Mouse (Mus musculus): ENCODE measurements at regions not wholly inside any gene's neighbourhood (a gene's known extent, or its start where the extent isn't known, plus 50 kb on each side); places are given as distances from the start of the nearest gene placed in this dataset.
A peak's percentile ranks its signal among the peaks of the same experiment; 100 is the strongest.

GRCm38 (mm10) chr7:68579666-68580065 lies 169.4 kb downstream of the Arrdc4 start:
- peak; percentile 46 for DNase-seq (ENCODE audit: low spot score)

GRCm38 (mm10) chr7:68579216-68579615 lies 169.8 kb downstream of the Arrdc4 start:
- DNase-seq (ENCODE audit: low spot score): no peak

GRCm38 (mm10) chr7:68571315-68571714 lies 177.7 kb downstream of the Arrdc4 start:
- no peak for DNase-seq (ENCODE audit: low spot score)

GRCm38 (mm10) chr7:68568127-68568510 lies 180.9 kb downstream of the Arrdc4 start:
- no peak for DNase-seq (ENCODE audit: low spot score)

GRCm38 (mm10) chr7:68567452-68568126 lies 181.5 kb downstream of the Arrdc4 start:
- DNase-seq (ENCODE audit: low spot score): no peak

- no peak for DNase-seq (ENCODE audit: low spot score)
Observed at GRCm38 (mm10) chr7:68559440-68560343, 189.3 kb downstream of the Arrdc4 start.

GRCm38 (mm10) chr7:68550330-68550729 lies 198.7 kb downstream of the Arrdc4 start:
- no peak for DNase-seq (ENCODE audit: low spot score)

- DNase-seq (ENCODE audit: low spot score): no peak
Observed at GRCm38 (mm10) chr7:68548176-68548575, 200.9 kb downstream of the Arrdc4 start.

- DNase-seq (ENCODE audit: low spot score): no peak
Observed at GRCm38 (mm10) chr7:68544136-68544535, 204.9 kb downstream of the Arrdc4 start.

GRCm38 (mm10) chr7:68509096-68509495 lies 235.5 kb downstream of the Fam169b start:
- DNase-seq (ENCODE audit: low spot score): no peak

GRCm38 (mm10) chr7:68491143-68491810 lies 217.6 kb downstream of the Fam169b start:
- DNase-seq (ENCODE audit: low spot score): no peak

- DNase-seq (ENCODE audit: low spot score): no peak
Observed at GRCm38 (mm10) chr7:68486676-68487075, 213.0 kb downstream of the Fam169b start.

- DNase-seq (ENCODE audit: low spot score): no peak
Observed at GRCm38 (mm10) chr7:68482553-68482952, 208.9 kb downstream of the Fam169b start.

- peak; percentile 17 for DNase-seq (ENCODE audit: low spot score)
Observed at GRCm38 (mm10) chr7:68480770-68481169, 207.1 kb downstream of the Fam169b start.

GRCm38 (mm10) chr7:68480336-68480735 lies 206.7 kb downstream of the Fam169b start:
- no peak for DNase-seq (ENCODE audit: low spot score)

- DNase-seq (ENCODE audit: low spot score): no peak
Observed at GRCm38 (mm10) chr7:68478044-68478443, 204.4 kb downstream of the Fam169b start.

- no peak for DNase-seq (ENCODE audit: low spot score)
Observed at GRCm38 (mm10) chr7:68472800-68473199, 199.2 kb downstream of the Fam169b start.

GRCm38 (mm10) chr7:68470983-68471382 lies 197.3 kb downstream of the Fam169b start:
- no peak for DNase-seq (ENCODE audit: low spot score)

- no peak for DNase-seq (ENCODE audit: low spot score)
Observed at GRCm38 (mm10) chr7:68468574-68468973, 194.9 kb downstream of the Fam169b start.

GRCm38 (mm10) chr7:68457842-68458241 lies 184.2 kb downstream of the Fam169b start:
- DNase-seq (ENCODE audit: low spot score): no peak

- no peak for DNase-seq (ENCODE audit: low spot score)
Observed at GRCm38 (mm10) chr7:68455451-68455850, 181.8 kb downstream of the Fam169b start.

- no peak for DNase-seq (ENCODE audit: low spot score)
Observed at GRCm38 (mm10) chr7:68453028-68453692, 179.5 kb downstream of the Fam169b start.

Measured in urinary bladder, postnatal 10 days (tissue).